Mouse (Mus musculus) spleen, adult 2 months (tissue): ENCODE data around the gene Olfr473. TPM values are rescaled to one million over a fixed set of nuclear protein-coding genes. Genes with fewer than 3 reads are reported as not detected.
"Not testable (repeated sequence)": the region's sequence is repeated elsewhere in the genome, so short reads cannot be mapped to it uniquely, and the experiment has no call there.

ENCODE experiments used
- DNase-seq, 2 experiments: peaks; one replicate each; pipeline versions ENCODE4 v3.0.0 to v3.0.0-alpha.2; 2012 to 2021; ENCODE audit warnings: low spot score in 2 of 2, low read depth in 1 of 2
- H3K27ac ChIP-seq: fragments of 200-500 bp; 2 replicates; pipeline ENCODE4 v1.5.1; 2012; ENCODE audit warnings: low read length, inconsistent platforms; ENCODE audit not compliant: insufficient read depth
- H3K27me3 ChIP-seq: fragments of 200-500 bp; 2 replicates; pipeline ENCODE4 v1.6.1; 2012; ENCODE audit warnings: mild to moderate bottlenecking, moderate library complexity, low read length, inconsistent platforms; ENCODE audit not compliant: control insufficient read depth, insufficient read depth
- H3K36me3 ChIP-seq: fragments of 200-500 bp; 2 replicates; pipeline ENCODE4 v1.6.1; 2012; ENCODE audit warnings: mild to moderate bottlenecking, low read length, inconsistent platforms; ENCODE audit not compliant: control insufficient read depth, insufficient read depth
- H3K4me1 ChIP-seq: fragments of 200-500 bp; 2 replicates; pipeline ENCODE4 v1.6.1; 2011; ENCODE audit warnings: inconsistent platforms; ENCODE audit not compliant: control insufficient read depth, insufficient read depth, insufficient read length
- H3K4me3 ChIP-seq: fragments of 200-500 bp; 2 replicates; pipeline ENCODE4 v1.5.1; 2011; ENCODE audit warnings: mild to moderate bottlenecking, inconsistent platforms; ENCODE audit not compliant: insufficient read depth, insufficient read length; ENCODE audit errors: extremely low read depth
- CTCF ChIP-seq: fragments of 200-500 bp; IDR thresholded peaks from 2 replicates; pipeline ENCODE4 v1.5.1; 2011; ENCODE audit warnings: mild to moderate bottlenecking, inconsistent platforms; ENCODE audit not compliant: insufficient read depth, insufficient read length, insufficient replicate concordance; ENCODE audit errors: extremely low read depth
- POLR2A ChIP-seq: fragments of 200-500 bp; IDR thresholded peaks from 2 replicates; pipeline ENCODE4 v1.6.1; 2011; ENCODE audit warnings: low read depth, low read length, inconsistent platforms
- WGBS: fragments of 180-500 bp; shearing (Covaris S2); methylation state at CpG from one replicate; pipeline ENCODE4 v1.1.7; 2018; 5-methylcytosine and 5-hydroxymethylcytosine counted together
- polyA plus RNA-seq: library from polyadenylated mRNA; depleted of rRNA; stranded (reverse); fragments of >200 nt; gene quantifications from 2 replicates; pipeline ENCODE4 v1.2.3, GENCODE M21; 2012; rRNA removed

The Olfr473 gene
- polyA plus RNA-seq = not detected in 2 replicates

DNA sequence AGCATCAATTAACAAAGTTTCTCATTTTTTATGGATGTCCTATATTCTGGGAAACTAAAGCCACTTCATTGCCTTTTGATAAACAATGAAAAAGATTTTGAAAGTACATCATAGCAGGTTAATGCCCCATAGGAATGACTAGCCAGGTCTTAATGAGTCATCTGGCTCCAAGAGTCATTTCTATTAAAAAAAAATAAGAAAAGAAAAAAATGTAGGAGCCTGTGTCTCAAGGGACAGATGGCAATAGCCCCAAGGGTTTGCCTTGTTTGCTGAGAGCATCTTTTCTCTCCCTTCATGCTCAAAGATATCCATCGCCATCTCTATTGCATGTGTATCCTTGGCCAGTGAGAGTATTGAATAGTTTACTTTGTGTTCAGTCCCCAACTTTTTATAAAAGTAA is at the start of gene Olfr473:
Gene Olfr473, plus strand, starts transcription at position 301 of the 400 bp plus-strand sequence.
- no peak for TF ChIP-seq CTCF
- no peak for TF ChIP-seq POLR2A
- WGBS = 93% methylated on average over 1 of the region's 1 CpGs

DNA sequence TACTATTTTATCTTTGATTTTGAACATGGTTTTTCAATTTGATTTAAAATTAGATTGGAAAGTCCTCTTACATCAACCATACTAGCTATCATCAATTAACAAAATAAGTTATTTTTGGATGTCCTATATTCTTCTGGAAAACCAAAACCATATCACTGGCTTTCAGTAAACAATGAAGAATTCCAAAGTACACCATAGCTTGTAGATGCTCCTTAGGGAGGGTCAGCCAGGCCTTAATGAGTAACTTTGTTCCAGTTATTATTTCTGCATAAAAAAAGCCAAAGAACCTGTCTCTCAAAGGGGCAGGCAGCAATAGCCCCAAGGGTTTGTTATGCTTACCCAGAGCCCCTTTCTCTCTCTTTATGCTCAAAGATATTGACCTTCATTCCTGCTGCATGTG is 32.6 kb upstream of the Olfr473 start, which contains the start of gene Olfr472:
Gene Olfr472, plus strand, starts transcription at position 301 of the 400 bp plus-strand sequence.
- no peaks in the 10 kb centered on the region for H3K4me1 ChIP-seq
- H3K4me3 ChIP-seq = no peak within 1 kb of the TSS

More for the DNA sequence above, at the start of gene Olfr473:
- Histone ChIP-seq H3K4me1 (no peaks in the 10 kb centered on the region), H3K36me3 (no peaks in the 10 kb centered on the region), H3K4me3 (no peak within 1 kb of the TSS), H3K27me3 (no peaks in the 10 kb centered on the region), H3K27ac (no peak within 1 kb of the TSS)
- DNase-seq = no peak

GRCm38 (mm10) chr7:107952539-107952938 is 22.3 kb downstream of the Olfr473 start:
- not testable (repeated sequence) for H3K36me3 ChIP-seq, H3K27me3 ChIP-seq, H3K4me3 ChIP-seq, DNase-seq, H3K27ac ChIP-seq, H3K4me1 ChIP-seq
- WGBS = 95% methylated on average over 12 of the region's 12 CpGs

More for the DNA sequence above, 32.6 kb upstream of the Olfr473 start, which contains the start of gene Olfr472:
- H3K27ac ChIP-seq = no peak within 1 kb of the TSS
- no peaks in the 10 kb centered on the region for H3K36me3 ChIP-seq
- TF ChIP-seq CTCF (no peak), POLR2A (no peak)
- H3K27me3 ChIP-seq = no peaks in the 10 kb centered on the region
- no peak for DNase-seq

GRCm38 (mm10) chr7:107954343-107954742 is 24.1 kb downstream of the Olfr473 start, which contains the start of gene Olfr474:
TSS of gene Olfr474 (plus strand) at chr7:107954643.
- TF ChIP-seq POLR2A (no peak), CTCF (no peak)
- no peaks in the 10 kb centered on the region for H3K27me3 ChIP-seq
- H3K27ac ChIP-seq = no peak within 1 kb of the TSS
- H3K4me1 ChIP-seq = no peaks in the 10 kb centered on the region
- 80% methylated on average over 1 of the region's 1 CpGs for WGBS
- no peak for DNase-seq
- H3K4me3 ChIP-seq = no peak within 1 kb of the TSS
- no peaks in the 10 kb centered on the region for H3K36me3 ChIP-seq

DNA sequence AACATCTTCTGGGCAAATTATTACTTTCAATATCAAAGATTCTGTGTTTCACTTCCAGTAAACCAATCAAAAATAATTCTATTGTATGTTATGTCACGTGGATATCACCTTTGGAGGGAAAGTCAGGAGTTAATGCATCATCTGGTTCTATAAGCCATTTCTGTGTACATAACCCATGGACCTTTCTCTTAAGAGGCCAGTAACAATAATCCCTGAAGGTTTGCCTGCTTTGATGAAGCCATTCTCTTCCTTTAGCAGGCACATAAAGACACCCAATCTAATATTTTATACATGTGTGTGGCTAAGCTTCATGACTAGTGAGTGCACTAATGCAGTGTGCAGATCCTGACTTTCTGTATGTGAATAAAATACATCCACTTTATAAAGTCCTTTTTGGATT is 34.3 kb downstream of the Olfr473 start, which contains the start of gene Olfr476:
Gene Olfr476, plus strand, starts transcription at position 301 of the 400 bp plus-strand sequence.
- Histone ChIP-seq H3K4me3 (no peak within 1 kb of the TSS), H3K27me3 (no peaks in the 10 kb centered on the region), H3K27ac (no peak within 1 kb of the TSS), H3K4me1 (no peaks in the 10 kb centered on the region), H3K36me3 (no peaks in the 10 kb centered on the region)
- WGBS = 51% methylated on average over 1 of the region's 1 CpGs
- no peak for DNase-seq
- TF ChIP-seq POLR2A = no peak
- no peak for TF ChIP-seq CTCF

Other genes with a start within 250 kb of the Olfr473 start
- 0.08 and 0.20 TPM in 2 replicates for gene Cyb5r2, start 172.4 kb upstream of the Olfr473 start, polyA plus RNA-seq
- not detected in 2 replicates for gene Ovch2, start 129.2 kb upstream of the Olfr473 start, polyA plus RNA-seq
- not detected in 2 replicates for gene Olfr467, start 118.2 kb upstream of the Olfr473 start, polyA plus RNA-seq
- gene Olfr469, start 104.9 kb upstream of the Olfr473 start, polyA plus RNA-seq = not detected in 2 replicates
- not detected in 2 replicates for gene Olfr470, start 83.0 kb upstream of the Olfr473 start, polyA plus RNA-seq
- gene Olfr472, start 32.5 kb upstream of the Olfr473 start, polyA plus RNA-seq = not detected in 2 replicates
- not detected in 2 replicates for gene Olfr474, start 24.2 kb downstream of the Olfr473 start, polyA plus RNA-seq
- not detected in 2 replicates for gene Olfr476, start 34.4 kb downstream of the Olfr473 start, polyA plus RNA-seq
- gene Olfr477, start 56.2 kb downstream of the Olfr473 start, polyA plus RNA-seq = not detected in 2 replicates
- not detected in 2 replicates for gene Olfr478, start 103.5 kb downstream of the Olfr473 start, polyA plus RNA-seq
- gene Olfr479, start 120.2 kb downstream of the Olfr473 start, polyA plus RNA-seq = not detected in 2 replicates
- not detected in 2 replicates for gene Olfr480, start 136.9 kb downstream of the Olfr473 start, polyA plus RNA-seq
- not detected in 2 replicates for gene Olfr481, start 149.4 kb downstream of the Olfr473 start, polyA plus RNA-seq
- gene Olfr482, start 167.1 kb downstream of the Olfr473 start, polyA plus RNA-seq = not detected in 2 replicates
- gene Olfr483, start 170.4 kb downstream of the Olfr473 start, polyA plus RNA-seq = not detected in 2 replicates
- not detected in 2 replicates for gene Olfr484, start 197.0 kb downstream of the Olfr473 start, polyA plus RNA-seq
- not detected in 2 replicates for gene Olfr485, start 229.4 kb downstream of the Olfr473 start, polyA plus RNA-seq
- not detected in 2 replicates for gene Olfr486, start 242.3 kb downstream of the Olfr473 start, polyA plus RNA-seq